Mouse (Mus musculus) kidney, postnatal 36 days (tissue): ENCODE measurements around the gene Srsf12.

Source experiments
- DNase-seq, 2 experiments: peaks; one replicate each; pipeline ENCODE4 v3.0.0; 2021 to 2022; ENCODE audit warnings: mixed read lengths in 2 of 2

The Srsf12 gene

DNA sequence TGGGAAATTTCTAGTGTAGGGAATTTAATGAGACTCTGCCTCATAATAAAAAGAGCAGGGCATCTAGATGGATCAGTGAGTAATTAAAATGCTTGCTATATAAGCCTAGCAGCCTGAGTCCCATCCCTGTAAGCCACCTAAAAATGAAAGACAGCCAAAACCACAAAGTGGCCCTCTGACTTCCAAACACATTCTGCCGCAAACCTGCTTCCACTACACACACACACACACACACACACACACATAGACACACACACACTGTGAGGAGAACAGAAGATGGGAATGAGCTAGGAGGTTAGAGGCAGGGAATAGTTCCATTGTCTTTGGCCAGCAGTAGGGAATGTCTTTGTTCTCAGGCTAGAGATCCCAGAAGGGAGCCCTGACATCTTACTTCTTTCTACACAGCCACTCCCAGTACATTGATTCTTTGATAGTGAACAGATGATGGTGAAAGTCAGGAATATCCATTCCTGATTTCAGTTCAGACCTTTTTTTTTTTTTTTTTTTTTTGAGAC lies 41.0 kb downstream of the Srsf12 start:
- DNase-seq, result no peak

DNA sequence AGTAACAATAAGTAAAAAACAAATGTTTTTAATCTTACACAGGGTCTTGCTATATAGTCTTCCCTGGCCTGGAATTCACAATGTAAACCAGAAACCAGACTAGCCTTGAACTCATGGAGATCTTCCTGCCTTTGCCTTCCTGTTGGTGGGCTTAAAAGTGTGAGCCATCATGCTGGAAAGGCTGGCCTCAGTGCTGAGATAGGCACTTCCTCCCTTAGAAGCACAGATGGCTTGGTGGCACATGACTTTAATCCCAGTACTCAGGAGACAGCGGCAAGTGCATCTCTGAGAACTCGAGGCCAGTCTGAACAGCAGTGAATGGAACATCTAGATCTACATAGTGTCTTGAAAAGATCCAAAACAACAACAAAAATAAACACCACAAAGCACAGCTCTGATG lies 42.1 kb downstream of the Srsf12 start:
- DNase-seq, result no peak

- no peak for DNase-seq
These were observed 45.9 kb downstream of the Srsf12 start for GRCm38 (mm10) chr4:33254706-33255105.

DNA sequence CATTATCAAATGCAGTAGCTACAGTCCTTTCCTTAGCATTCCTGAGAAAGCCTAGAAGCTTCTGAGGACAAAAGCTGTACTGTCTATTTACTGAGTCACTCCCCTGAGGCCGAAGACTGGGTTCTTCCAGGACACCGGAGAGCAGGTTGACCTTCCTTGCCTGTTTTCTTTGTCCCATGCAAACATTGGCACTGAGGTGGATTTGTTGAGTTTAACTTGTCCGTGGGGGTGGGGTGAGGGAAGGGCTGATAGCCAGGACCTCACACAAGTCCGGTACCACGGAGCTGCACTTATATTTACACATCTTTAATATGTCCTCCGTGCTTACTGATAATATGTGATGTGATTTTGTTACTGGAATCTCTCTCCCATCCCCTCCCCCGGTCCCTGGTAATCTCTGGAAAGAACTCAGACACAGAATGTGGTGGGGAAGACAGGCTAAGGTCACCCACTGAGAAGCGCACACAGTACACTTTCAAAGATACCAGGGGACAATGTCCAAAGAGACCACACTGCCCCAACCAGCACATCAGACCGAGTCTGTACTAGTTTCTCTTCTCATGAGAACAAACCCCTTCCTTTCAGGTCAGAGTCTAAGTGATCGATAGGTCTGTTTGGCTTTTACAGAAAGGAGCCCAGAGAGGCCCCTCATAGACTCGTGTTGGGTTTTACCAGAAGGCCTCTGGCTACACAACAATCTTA lies 48.6 kb downstream of the Srsf12 start:
- DNase-seq, result peak; percentile 44 to 63

DNA sequence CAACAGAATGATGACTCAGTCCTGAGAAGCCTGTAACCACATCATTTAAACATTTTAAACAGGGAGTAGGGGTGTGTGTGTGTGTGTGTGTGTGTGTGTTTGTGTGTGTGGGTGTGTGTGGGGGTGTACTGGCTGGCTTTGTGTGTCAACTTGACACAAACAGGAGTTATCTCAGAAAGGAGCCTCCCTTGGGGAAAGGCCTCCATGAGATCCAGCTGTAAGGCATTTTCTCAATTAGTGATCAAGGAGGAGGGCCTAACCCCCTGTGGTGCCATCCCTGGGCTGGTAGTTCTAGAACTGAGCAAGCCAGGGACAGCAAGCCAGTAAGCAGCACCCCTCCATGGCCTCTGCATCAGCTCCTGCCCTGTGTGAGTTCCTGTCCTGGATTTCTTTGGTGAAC lies 51.5 kb downstream of the Srsf12 start:
- no peak for DNase-seq

GRCm38 (mm10) chr4:33261311-33261753 lies 52.5 kb downstream of the Srsf12 start:
- peak; percentile 96 to 98 for DNase-seq

DNA sequence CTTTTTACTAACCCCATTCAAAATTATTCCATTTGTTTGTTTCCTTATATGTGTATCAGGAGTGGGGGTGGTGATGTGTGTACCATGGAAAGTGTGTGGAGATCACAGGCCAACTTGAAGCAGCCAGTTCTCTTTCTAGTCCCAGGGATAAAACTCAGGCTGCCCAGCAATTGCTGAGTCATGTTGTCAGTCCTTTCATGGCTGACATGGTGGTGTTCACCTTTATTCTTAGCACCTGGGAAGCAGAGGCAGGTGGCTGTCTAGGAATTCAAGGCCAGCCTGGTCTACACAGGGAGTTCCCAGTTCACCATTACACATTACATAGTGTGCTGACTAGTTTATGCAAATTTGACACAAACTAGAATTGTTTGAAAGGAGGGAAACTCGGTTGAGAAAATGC lies 54.1 kb downstream of the Srsf12 start:
- DNase-seq, result no peak

- DNase-seq, result no peak
These were observed 56.4 kb downstream of the Srsf12 start for GRCm38 (mm10) chr4:33264979-33265726.

- DNase-seq, result no peak
These were observed 61.9 kb downstream of the Srsf12 start for GRCm38 (mm10) chr4:33270386-33271314.

GRCm38 (mm10) chr4:33273437-33273836 lies 64.6 kb downstream of the Srsf12 start:
- no peak for DNase-seq

DNA sequence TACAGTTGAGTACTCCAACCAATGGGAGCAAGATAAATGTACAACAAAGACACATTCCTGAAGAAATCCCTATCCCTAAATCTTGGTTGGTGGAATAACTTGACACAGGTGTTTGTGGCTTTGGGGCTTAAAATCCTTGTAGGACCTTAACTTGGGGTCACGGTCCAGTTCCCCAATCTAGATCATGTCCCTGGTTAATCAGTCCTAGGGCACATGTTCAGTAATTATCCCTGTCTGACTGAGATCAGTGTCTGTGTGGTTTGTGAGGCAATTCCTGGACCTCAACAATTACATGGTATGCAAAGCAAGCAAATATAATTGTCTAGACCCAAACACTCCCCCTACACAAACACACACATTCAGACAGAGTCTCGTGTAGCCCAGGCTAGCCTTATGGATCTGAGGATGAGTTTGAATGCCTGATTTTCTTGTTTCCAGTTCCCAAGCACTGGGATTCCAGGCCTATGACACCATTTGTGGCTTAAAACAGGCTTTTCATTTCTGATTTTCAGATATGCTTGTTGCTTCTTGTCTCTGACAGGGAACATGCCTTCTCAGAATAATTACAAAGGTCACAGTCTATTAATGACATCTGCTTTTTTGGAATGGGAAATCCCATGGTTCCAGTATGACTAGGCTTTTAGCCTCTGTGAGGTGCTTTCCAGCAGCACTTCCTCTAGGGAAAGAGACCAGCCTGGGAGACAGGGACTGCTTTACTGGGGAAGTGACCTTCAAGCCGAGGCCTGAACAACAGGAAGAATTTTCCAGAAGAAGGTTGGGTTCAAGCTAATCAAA lies 73.3 kb downstream of the Srsf12 start:
- DNase-seq, result peak; percentile 34 to 41
